Mouse (Mus musculus): ENCODE measurements around the gene Timp3.

Timp3 gene

GRCm38 (mm10) chr10:86296111-86296510, 4.1 kb upstream of the Timp3 start:
- in situ Hi-C loops (cut with MboI, MseI), result loop anchor here (5.0 kb wide), 1 partner anchor 329 kb away; no protein-coding TSS in a partner anchor

GRCm38 (mm10) chr10:86297307-86297706, 2.9 kb upstream of the Timp3 start:
- in situ Hi-C loops (cut with MboI, MseI), result loop anchor here (5.0 kb wide), 1 partner anchor 330 kb away; no protein-coding TSS in a partner anchor

- in situ Hi-C loops (cut with MboI, MseI), result loop anchor here (5.0 kb wide), 1 partner anchor 331 kb away; no protein-coding TSS in a partner anchor
Measured at GRCm38 (mm10) chr10:86298326-86298725, 1.8 kb upstream of the Timp3 start.

DNA sequence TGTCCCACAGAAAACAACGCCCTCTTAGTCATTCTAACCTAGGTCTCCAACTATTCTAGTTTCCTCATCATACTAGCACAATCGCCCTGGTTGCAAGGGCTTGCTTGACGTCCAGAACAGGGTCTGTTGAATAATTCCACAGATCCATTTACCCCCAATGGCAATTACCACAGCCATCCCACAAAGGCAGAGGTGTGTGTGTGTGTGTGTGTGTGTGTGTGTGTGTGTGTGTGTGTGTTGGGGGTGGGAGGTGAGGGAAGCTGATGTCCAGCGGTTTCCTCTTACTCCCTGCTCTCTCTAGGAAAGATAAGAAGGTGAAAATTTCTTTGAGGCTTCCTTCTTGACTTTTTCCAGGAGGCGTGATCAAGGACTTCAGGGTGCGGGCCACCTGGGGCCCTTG, 377 bp upstream of the Timp3 start:
- in situ Hi-C loops (cut with MboI, MseI), result loop anchor here (5.0 to 10.0 kb wide), 2 partner anchors 145 to 332 kb away; no protein-coding TSS in a partner anchor

- in situ Hi-C loops (cut with MboI, MseI), result loop anchor here (10.0 kb wide), 1 partner anchor 144 kb away; no protein-coding TSS in a partner anchor
Measured at GRCm38 (mm10) chr10:86301117-86301490, 932 bp downstream of the Timp3 start.

GRCm38 (mm10) chr10:86301593-86302317, 1.6 kb downstream of the Timp3 start:
- in situ Hi-C loops (cut with MboI, MseI), result loop anchor here (10.0 kb wide), 1 partner anchor 143 kb away; no protein-coding TSS in a partner anchor

- in situ Hi-C loops (cut with MboI, MseI), result loop anchor here (10.0 kb wide), 1 partner anchor 143 kb away; no protein-coding TSS in a partner anchor
Measured at GRCm38 (mm10) chr10:86302318-86302648, 2.1 kb downstream of the Timp3 start.

DNA sequence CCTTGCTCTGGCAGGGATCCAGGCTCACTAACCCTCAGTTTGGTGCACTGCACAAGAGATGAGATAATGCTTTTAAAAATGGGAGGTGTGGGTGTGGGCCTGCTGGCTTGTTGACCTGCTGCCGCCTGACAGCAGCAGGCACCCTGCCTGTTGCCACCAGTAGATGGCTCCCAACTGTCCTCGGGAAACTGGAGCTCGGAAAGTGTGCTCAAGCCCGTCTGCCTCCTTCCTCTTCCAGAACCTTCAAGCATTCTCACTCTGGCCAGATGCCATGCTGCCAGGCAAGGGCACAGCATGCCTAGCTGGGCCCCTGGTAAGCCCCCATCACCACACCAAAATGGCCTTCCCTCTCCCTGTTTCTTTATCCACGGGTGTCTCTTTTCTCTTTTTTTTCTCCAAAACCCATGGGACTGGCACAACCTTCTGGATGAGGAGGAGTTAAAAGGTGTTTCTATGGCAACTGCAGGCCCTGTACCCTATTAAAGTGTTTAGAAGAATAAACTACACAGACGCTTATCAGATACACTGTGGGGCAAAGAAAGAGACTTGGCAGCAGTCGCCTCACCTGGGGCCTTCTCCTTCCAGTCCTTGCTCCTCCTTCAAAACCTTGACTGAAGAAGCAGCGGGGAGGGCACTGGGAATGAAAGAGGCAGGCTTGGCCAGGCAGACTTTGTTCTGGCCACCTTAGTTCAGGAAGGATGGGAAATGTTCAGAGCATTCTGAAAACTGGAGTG, 2.8 kb downstream of the Timp3 start:
- in situ Hi-C loops (cut with MboI, MseI), result loop anchor here (10.0 kb wide), 1 partner anchor 142 kb away; no protein-coding TSS in a partner anchor

GRCm38 (mm10) chr10:86303495-86303876, 3.3 kb downstream of the Timp3 start:
- in situ Hi-C loops (cut with MboI, MseI), result loop anchor here (10.0 kb wide), 1 partner anchor 141 kb away; no protein-coding TSS in a partner anchor

GRCm38 (mm10) chr10:86304583-86304982, 4.4 kb downstream of the Timp3 start:
- in situ Hi-C loops (cut with MboI, MseI), result loop anchor here (10.0 kb wide), 1 partner anchor 140 kb away; no protein-coding TSS in a partner anchor

DNA sequence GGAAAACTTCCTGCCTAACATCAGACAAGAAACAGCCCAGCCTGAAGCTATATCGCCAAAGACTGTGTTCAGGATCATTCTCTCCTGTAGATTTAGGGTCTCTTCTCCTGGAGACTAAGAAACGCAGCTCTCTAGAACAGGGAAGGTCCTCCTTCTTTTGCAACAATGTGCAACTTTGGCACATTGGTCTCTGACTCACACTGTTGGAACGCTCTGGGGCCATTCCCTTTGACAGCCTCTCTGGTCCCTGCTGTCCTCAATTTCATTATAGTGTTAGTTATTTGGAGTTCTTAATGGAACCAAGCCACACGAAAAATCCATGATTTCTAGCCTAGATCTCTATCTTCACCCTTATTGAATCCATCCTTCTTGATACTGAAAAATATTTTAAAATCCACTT, 7.1 kb downstream of the Timp3 start:
- in situ Hi-C loops (cut with MboI, MseI), result loop anchor here (10.0 kb wide), 1 partner anchor 138 kb away; no protein-coding TSS in a partner anchor

DNA sequence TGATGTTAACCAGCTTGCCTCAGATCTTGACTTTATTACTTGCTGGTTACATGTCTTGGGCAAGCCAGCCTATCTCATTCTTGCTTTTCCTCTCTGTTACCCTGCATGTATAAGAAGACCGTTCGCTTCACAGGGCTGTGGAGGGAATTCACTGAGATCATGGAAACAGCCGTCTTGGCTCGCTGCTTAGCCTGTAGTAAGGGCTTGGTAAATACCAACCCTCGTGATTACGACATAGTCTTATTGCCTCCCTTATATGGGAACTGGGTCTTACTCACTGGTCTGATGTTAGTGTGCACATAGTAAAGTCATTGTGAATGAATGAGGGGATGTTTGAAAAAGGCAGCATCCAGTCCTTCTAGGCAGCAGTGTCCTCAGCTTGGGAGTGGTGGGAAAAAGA, 10.4 kb downstream of the Timp3 start:
- in situ Hi-C loops (cut with MboI, MseI), result no loop called here

GRCm38 (mm10) chr10:86312976-86313375, 12.8 kb downstream of the Timp3 start:
- in situ Hi-C loops (cut with MboI, MseI), result no loop called here

- in situ Hi-C loops (cut with MboI, MseI), result no loop called here
Measured at GRCm38 (mm10) chr10:86313448-86313847, 13.3 kb downstream of the Timp3 start.

DNA sequence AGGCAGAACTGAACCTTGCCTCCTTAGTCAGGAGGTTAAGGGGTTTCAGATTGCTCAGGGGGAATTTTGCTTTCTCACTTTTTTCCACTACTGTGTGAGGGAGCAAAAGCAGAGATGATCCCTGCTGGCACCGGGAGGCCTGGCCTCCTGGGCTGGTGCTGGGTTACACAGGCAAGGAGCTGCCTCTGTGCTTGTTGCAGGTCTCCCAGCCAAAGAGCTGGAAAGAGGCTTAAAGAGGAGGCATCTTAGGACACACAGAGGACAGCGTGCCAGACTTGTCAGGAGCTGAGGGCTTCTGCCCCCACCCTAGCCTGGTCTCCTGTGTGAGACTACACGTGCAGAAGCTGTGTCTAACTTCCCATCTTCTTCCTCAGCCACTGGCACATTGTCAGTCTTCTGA, 15.3 kb downstream of the Timp3 start:
- in situ Hi-C loops (cut with MboI, MseI), result no loop called here

GRCm38 (mm10) chr10:86317633-86318032, 17.5 kb downstream of the Timp3 start:
- in situ Hi-C loops (cut with MboI, MseI), result no loop called here

DNA sequence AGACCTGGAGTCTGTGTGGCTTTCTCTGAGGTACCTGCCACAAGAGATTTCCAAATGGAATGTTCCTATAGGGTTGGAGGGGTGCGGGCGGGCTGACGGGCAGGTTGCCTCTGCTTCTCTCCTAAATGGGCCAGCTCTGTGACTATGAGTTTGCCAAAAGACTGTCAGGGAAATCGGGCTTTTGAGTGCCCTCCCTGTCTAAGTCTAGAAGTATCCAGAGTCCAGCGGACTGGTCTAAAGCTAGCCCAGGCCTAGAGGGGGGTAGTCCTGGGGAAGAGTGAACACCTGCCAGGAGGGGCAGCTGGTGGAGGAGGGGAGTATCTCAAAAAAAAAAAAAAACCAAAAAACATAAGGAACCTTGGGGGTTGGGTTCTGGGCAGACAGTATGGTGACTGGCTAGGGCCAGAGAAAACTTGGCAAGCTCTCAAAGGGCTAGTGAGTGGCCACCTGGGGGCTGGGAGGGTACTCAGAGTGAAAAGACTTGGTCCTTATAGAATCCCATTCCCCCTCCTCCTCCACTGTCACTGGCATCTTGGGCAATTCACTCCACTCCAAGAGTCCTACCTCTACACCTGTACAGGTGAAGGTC, 18.5 kb downstream of the Timp3 start:
- in situ Hi-C loops (cut with MboI, MseI), result no loop called here

- in situ Hi-C loops (cut with MboI, MseI), result no loop called here
Measured at GRCm38 (mm10) chr10:86319526-86319925, 19.4 kb downstream of the Timp3 start.

GRCm38 (mm10) chr10:86320204-86320603, 20.0 kb downstream of the Timp3 start:
- in situ Hi-C loops (cut with MboI, MseI), result no loop called here

GRCm38 (mm10) chr10:86321194-86321593, 21.0 kb downstream of the Timp3 start:
- in situ Hi-C loops (cut with MboI, MseI), result no loop called here

DNA sequence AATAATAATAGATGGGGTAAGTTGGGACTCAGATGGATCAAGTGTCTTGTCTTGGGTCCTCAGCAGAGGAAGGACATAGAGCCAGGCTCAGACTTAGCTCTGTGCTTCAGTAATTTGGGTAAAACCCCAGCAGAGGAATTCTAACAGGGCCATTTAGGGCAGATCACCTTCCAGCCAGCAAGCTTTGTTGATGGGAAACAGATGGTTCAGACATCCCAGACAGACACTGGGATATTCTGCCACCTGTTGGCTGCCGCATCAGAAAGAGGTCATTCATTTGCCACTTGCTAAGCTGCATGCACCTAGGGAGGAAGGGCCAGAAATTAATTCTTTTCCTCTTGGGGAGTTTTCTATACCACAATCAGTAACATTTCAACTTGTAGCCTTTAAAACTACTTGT, 21.8 kb downstream of the Timp3 start:
- in situ Hi-C loops (cut with MboI, MseI), result no loop called here

Measured in T-helper 1 cell (primary cell).